Mouse (Mus musculus): ENCODE data around the gene Dnmt3c. TPM values are rescaled to one million over a fixed set of nuclear protein-coding genes. Genes with fewer than 3 reads are reported as not detected.

Dnmt3c gene
- polyA plus RNA-seq, 1 experiment from 2014 or later, result not detected

DNA sequence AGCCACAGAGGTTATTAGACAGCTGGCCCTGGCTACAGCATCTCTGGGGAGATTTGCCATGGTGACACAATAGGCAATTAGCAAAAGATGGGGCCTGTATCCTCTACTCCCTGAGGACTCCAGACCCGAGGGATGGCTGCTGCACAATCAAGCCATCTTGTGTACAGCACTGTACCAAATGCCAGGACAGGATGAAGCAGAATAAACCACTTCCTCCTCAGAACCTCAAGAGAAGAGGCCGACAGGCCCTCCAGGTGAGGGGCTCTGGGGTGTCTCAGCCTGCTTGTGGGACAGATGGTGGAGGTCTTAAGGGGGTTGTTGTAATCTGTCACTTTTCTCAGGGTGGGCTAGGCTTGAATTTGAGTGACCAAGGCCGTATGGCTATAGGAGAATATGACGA, 37.6 kb downstream of the Dnmt3c start:
- H3K4me1 ChIP-seq (ENCODE audit: control insufficient read depth, insufficient read depth, low read length), result no peaks in the 10 kb centered on the region
- H3K27ac ChIP-seq (ENCODE audit: low read depth, low read length), result no peak overlapping the region
- no peak for ATAC-seq (ENCODE audit: low FRiP score)
- no peak overlapping the region for H3K4me2 ChIP-seq
- no peak overlapping the region for H3K4me3 ChIP-seq (ENCODE audit: low read depth, low read length)
- no peaks in the 10 kb centered on the region for H3K27me3 ChIP-seq (ENCODE audit: control insufficient read depth, insufficient read depth, low read length)
- no peak for DNase-seq (ENCODE audit: low spot score, missing footprints)
- no peaks in the 10 kb centered on the region for H3K9me3 ChIP-seq (ENCODE audit: control insufficient read depth, low read length)
- H3K36me3 ChIP-seq (ENCODE audit: control insufficient read depth, insufficient read depth, low read length), result no peaks in the 10 kb centered on the region
- 74% methylated on average over 4 of the region's 4 CpGs for WGBS
- H3K9ac ChIP-seq (ENCODE audit: low read length), result no peak overlapping the region

- DNase-seq (ENCODE audit: low spot score, missing footprints) (peak; percentile 100), ATAC-seq (ENCODE audit: low FRiP score) (peak; percentile 97)
- H3K27ac ChIP-seq (ENCODE audit: low read depth, low read length), result peak within 1 kb of the TSS; percentile 84
- no peaks in the 10 kb centered on the region for H3K36me3 ChIP-seq (ENCODE audit: control insufficient read depth, insufficient read depth, low read length)
- peaks cover 10% of the 10 kb centered on the region for H3K4me1 ChIP-seq (ENCODE audit: control insufficient read depth, insufficient read depth, low read length)
- peak within 1 kb of the TSS; percentile 91 for H3K9ac ChIP-seq (ENCODE audit: low read length)
- 11% methylated on average over 58 of the region's 58 CpGs for WGBS
- H3K4me3 ChIP-seq (ENCODE audit: low read depth, low read length), result peak within 1 kb of the TSS; percentile 83
- no peaks in the 10 kb centered on the region for H3K27me3 ChIP-seq (ENCODE audit: control insufficient read depth, insufficient read depth, low read length)
- peak within 1 kb of the TSS; percentile 67 for H3K4me2 ChIP-seq
- no peaks in the 10 kb centered on the region for H3K9me3 ChIP-seq (ENCODE audit: control insufficient read depth, low read length)
These were observed 44.3 kb downstream of the Dnmt3c start, which contains the start of gene Mapre1 for GRCm38 (mm10) chr2:153740500-153741436. Mapre1 (plus strand) TSS chr2:153741274.

GRCm38 (mm10) chr2:153741437-153742065, 45.1 kb downstream of the Dnmt3c start:
- Histone ChIP-seq H3K4me2 (peak overlapping the region; percentile 67), H3K4me1 (ENCODE audit: control insufficient read depth, insufficient read depth, low read length) (peaks cover 10% of the 10 kb centered on the region), H3K36me3 (ENCODE audit: control insufficient read depth, insufficient read depth, low read length) (no peaks in the 10 kb centered on the region), H3K27me3 (ENCODE audit: control insufficient read depth, insufficient read depth, low read length) (no peaks in the 10 kb centered on the region), H3K9ac (ENCODE audit: low read length) (peak overlapping the region; percentile 91), H3K27ac (ENCODE audit: low read depth, low read length) (peak overlapping the region; percentile 84), H3K4me3 (ENCODE audit: low read depth, low read length) (peak overlapping the region; percentile 83), H3K9me3 (ENCODE audit: control insufficient read depth, low read length) (no peaks in the 10 kb centered on the region)
- DNase-seq (ENCODE audit: low spot score, missing footprints) (no peak), ATAC-seq (ENCODE audit: low FRiP score) (peak; percentile 87)
- WGBS, result under 1% methylated on average over 48 of the region's 56 CpGs

DNA sequence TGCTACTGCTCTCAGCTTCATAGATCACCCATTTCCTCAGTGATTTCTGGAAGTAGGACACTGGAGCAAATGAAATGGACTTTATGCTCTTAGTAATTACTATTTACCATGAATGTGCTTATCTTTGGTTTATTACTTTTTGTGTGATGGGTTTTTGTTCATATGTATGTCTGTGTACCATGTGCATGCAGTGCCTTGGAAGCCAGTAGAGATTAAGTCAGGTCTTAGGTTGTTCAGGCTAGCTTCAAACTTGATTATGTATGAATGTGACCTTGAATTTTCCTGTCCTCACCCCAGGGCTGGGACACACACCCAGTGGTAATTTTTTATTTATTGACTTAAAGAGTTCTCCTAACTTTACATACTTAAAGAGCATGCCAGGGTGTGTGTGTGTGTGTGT, 51.5 kb downstream of the Dnmt3c start:
- Histone ChIP-seq H3K27ac (ENCODE audit: low read depth, low read length) (no peak overlapping the region), H3K4me1 (ENCODE audit: control insufficient read depth, insufficient read depth, low read length) (peaks cover under 1% of the 10 kb centered on the region; the same call in 1 of the 2 replicates), H3K9ac (ENCODE audit: low read length) (no peak overlapping the region), H3K9me3 (ENCODE audit: control insufficient read depth, low read length) (no peaks in the 10 kb centered on the region), H3K4me2 (no peak overlapping the region), H3K27me3 (ENCODE audit: control insufficient read depth, insufficient read depth, low read length) (no peaks in the 10 kb centered on the region), H3K4me3 (ENCODE audit: low read depth, low read length) (no peak overlapping the region), H3K36me3 (ENCODE audit: control insufficient read depth, insufficient read depth, low read length) (peaks cover 3% of the 10 kb centered on the region; the same call in 1 of the 2 replicates)
- ATAC-seq (ENCODE audit: low FRiP score) (no peak), DNase-seq (ENCODE audit: low spot score, missing footprints) (no peak)

DNA sequence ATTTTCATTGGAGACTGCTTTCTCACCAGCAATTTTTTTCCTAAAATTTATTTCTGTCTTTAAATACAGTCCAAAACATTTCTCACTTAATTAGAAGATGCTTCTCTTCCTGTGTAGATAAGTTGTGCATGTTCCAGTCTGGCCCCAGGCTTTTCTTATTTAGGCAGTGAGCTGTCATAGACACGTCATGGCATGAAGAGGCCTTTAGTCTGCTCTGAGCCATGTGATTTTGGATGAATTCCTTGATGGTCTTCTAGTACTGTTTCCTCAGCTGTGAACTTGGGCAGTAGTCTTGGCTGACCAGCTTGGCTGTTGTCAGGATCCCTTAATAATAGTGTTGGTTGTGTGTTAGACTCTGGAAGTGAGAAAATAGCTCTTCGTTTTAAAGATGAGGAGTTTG, 53.9 kb downstream of the Dnmt3c start:
- no peak overlapping the region for H3K9ac ChIP-seq (ENCODE audit: low read length)
- 91% methylated on average over 2 of the region's 2 CpGs for WGBS
- H3K27ac ChIP-seq (ENCODE audit: low read depth, low read length), result no peak overlapping the region
- H3K27me3 ChIP-seq (ENCODE audit: control insufficient read depth, insufficient read depth, low read length), result no peaks in the 10 kb centered on the region
- H3K4me1 ChIP-seq (ENCODE audit: control insufficient read depth, insufficient read depth, low read length), result no peaks in the 10 kb centered on the region
- ATAC-seq (ENCODE audit: low FRiP score) (no peak), DNase-seq (ENCODE audit: low spot score, missing footprints) (no peak)
- peaks cover 3% of the 10 kb centered on the region; the same call in 1 of the 2 replicates for H3K36me3 ChIP-seq (ENCODE audit: control insufficient read depth, insufficient read depth, low read length)
- H3K4me3 ChIP-seq (ENCODE audit: low read depth, low read length), result no peak overlapping the region
- H3K9me3 ChIP-seq (ENCODE audit: control insufficient read depth, low read length), result no peaks in the 10 kb centered on the region
- H3K4me2 ChIP-seq, result no peak overlapping the region

DNA sequence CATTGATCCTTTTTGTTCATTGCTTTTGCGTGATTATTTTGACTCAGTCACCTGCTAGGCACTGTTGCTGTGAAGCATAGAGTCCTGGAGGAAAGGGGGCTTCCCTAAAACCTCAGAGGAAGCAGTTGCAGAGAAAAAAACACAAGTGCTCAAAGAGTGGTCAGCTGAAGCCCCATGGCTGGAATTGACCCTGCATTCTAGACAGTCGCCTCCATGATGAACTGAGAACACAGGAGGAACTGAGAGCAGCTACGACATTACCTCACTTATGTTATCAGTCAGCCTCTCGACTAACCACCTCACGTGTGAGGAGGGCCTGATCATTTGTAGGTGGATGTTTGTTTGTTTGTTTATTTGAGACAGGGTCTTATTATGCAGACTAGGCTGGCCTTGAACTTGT, 65.7 kb downstream of the Dnmt3c start:
- no peak for DNase-seq (ENCODE audit: low spot score, missing footprints)
- Histone ChIP-seq H3K9me3 (ENCODE audit: control insufficient read depth, low read length) (no peaks in the 10 kb centered on the region), H3K9ac (ENCODE audit: low read length) (no peak overlapping the region), H3K4me3 (ENCODE audit: low read depth, low read length) (no peak overlapping the region), H3K4me1 (ENCODE audit: control insufficient read depth, insufficient read depth, low read length) (no peaks in the 10 kb centered on the region), H3K27me3 (ENCODE audit: control insufficient read depth, insufficient read depth, low read length) (no peaks in the 10 kb centered on the region), H3K4me2 (no peak overlapping the region), H3K27ac (ENCODE audit: low read depth, low read length) (no peak overlapping the region), H3K36me3 (ENCODE audit: control insufficient read depth, insufficient read depth, low read length) (peaks cover 31% of the 10 kb centered on the region)
- 94% methylated on average over 5 of the region's 5 CpGs for WGBS
- no peak for ATAC-seq (ENCODE audit: low FRiP score)

- whole genome bisulfite sequencing, result 69% methylated on average over 6 of the region's 6 CpGs
- peaks cover 12% of the 10 kb centered on the region for H3K36me3 ChIP-seq (ENCODE audit: control insufficient read depth, insufficient read depth, low read length)
- no peaks in the 10 kb centered on the region for H3K9me3 ChIP-seq (ENCODE audit: control insufficient read depth, low read length)
- no peak overlapping the region for H3K4me2 ChIP-seq
- ATAC-seq (ENCODE audit: low FRiP score) (no peak), DNase-seq (ENCODE audit: low spot score, missing footprints) (no peak)
- no peak overlapping the region for H3K4me3 ChIP-seq (ENCODE audit: low read depth, low read length)
- no peak overlapping the region for H3K9ac ChIP-seq (ENCODE audit: low read length)
- H3K27ac ChIP-seq (ENCODE audit: low read depth, low read length), result no peak overlapping the region
- H3K27me3 ChIP-seq (ENCODE audit: control insufficient read depth, insufficient read depth, low read length), result no peaks in the 10 kb centered on the region
- no peaks in the 10 kb centered on the region for H3K4me1 ChIP-seq (ENCODE audit: control insufficient read depth, insufficient read depth, low read length)
These were observed 71.0 kb downstream of the Dnmt3c start for GRCm38 (mm10) chr2:153767484-153767883.

DNA sequence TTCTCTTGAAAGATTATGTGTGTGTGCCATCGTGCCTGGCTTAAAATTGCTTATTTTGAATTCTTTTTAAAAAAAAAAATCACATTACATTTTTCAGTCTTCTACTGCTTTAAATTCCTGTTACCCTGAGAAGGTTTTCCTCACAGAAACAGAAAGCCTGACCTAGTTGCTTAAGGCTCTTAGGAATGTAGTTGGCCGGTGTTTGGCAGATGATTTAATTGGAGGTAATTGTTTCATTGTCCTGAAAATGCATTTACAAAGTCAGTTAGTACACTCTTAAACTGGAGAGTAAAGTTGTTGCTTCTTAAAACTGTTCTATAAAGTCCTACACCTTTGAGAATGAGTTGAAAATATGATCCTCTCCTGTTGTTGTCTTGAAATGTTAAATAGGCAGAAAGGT, 72.4 kb downstream of the Dnmt3c start:
- Histone ChIP-seq H3K9me3 (ENCODE audit: control insufficient read depth, low read length) (no peaks in the 10 kb centered on the region), H3K4me3 (ENCODE audit: low read depth, low read length) (no peak overlapping the region), H3K36me3 (ENCODE audit: control insufficient read depth, insufficient read depth, low read length) (peaks cover 10% of the 10 kb centered on the region), H3K27me3 (ENCODE audit: control insufficient read depth, insufficient read depth, low read length) (no peaks in the 10 kb centered on the region), H3K9ac (ENCODE audit: low read length) (no peak overlapping the region), H3K27ac (ENCODE audit: low read depth, low read length) (no peak overlapping the region), H3K4me2 (no peak overlapping the region), H3K4me1 (ENCODE audit: control insufficient read depth, insufficient read depth, low read length) (no peaks in the 10 kb centered on the region)
- 92% methylated on average over 2 of the region's 2 CpGs for WGBS
- ATAC-seq (ENCODE audit: low FRiP score), result no peak
- DNase-seq (ENCODE audit: low spot score, missing footprints), result no peak

GRCm38 (mm10) chr2:153772950-153773349, 76.5 kb downstream of the Dnmt3c start:
- Histone ChIP-seq H3K4me1 (ENCODE audit: control insufficient read depth, insufficient read depth, low read length) (no peaks in the 10 kb centered on the region), H3K9ac (ENCODE audit: low read length) (no peak overlapping the region), H3K36me3 (ENCODE audit: control insufficient read depth, insufficient read depth, low read length) (0 out of 2 replicates have a peak, but pooled peaks cover 2% of the 10 kb centered on the region), H3K9me3 (ENCODE audit: control insufficient read depth, low read length) (no peaks in the 10 kb centered on the region), H3K27ac (ENCODE audit: low read depth, low read length) (no peak overlapping the region), H3K4me3 (ENCODE audit: low read depth, low read length) (no peak overlapping the region), H3K27me3 (ENCODE audit: control insufficient read depth, insufficient read depth, low read length) (no peaks in the 10 kb centered on the region), H3K4me2 (no peak overlapping the region)
- WGBS, result 98% methylated on average over 4 of the region's 4 CpGs
- no peak for DNase-seq (ENCODE audit: low spot score, missing footprints)
- ATAC-seq (ENCODE audit: low FRiP score), result no peak
